Mouse (Mus musculus): Measurements from ENCODE around the gene Loxl1.

DNA sequence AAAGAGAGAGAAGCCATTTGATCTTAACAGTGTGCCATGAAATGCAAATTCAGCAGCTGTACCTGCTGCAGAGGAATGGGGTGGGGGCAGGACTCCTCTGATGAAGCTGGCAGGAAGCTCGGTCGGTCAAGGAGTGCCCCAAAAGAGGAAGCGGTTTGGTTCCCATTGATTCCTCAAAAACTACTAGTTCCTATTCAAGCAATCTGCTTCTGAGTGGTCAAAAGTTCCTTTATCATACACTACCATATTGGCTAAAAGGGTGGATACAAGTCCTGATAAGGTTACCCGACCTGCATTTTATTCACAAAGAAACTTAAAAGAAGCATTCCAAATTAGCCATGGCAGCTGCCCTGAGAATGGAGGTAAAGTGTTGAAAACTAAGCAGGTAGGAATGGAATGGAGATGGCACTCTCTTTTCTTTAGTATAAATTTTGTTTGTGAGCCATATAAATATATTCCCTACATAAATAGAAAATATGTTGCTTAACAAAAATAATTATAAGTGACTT lies 66.8 kb downstream of the Loxl1 start:
- TF ChIP-seq EP300 (IDR thresholded peaks at IDR 0.05; ENCODE audit: low read length), result peak; percentile 83
- TF ChIP-seq ETS1 (conservative IDR thresholded peaks at IDR 0.05; ENCODE audit: low read depth, low read length), result peak; percentile 75

Data from CH12.LX (cell line).